Mouse (Mus musculus) duodenum, adult 2 months (tissue): ENCODE measurements around the gene Agrn. TPM values are rescaled to one million over a fixed set of nuclear protein-coding genes. Genes with fewer than 3 reads are reported as not detected.

Experiments
- polyA plus RNA-seq: library from polyadenylated mRNA; depleted of rRNA; stranded (reverse); fragments of >200 nt; gene quantifications from 2 replicates; pipeline ENCODE4 v1.2.3, GENCODE M21; 2012; ENCODE audit warnings: low replicate concordance; rRNA removed

Gene Agrn
- polyA plus RNA-seq, result 68.8 and 73.3 TPM in 2 replicates

DNA sequence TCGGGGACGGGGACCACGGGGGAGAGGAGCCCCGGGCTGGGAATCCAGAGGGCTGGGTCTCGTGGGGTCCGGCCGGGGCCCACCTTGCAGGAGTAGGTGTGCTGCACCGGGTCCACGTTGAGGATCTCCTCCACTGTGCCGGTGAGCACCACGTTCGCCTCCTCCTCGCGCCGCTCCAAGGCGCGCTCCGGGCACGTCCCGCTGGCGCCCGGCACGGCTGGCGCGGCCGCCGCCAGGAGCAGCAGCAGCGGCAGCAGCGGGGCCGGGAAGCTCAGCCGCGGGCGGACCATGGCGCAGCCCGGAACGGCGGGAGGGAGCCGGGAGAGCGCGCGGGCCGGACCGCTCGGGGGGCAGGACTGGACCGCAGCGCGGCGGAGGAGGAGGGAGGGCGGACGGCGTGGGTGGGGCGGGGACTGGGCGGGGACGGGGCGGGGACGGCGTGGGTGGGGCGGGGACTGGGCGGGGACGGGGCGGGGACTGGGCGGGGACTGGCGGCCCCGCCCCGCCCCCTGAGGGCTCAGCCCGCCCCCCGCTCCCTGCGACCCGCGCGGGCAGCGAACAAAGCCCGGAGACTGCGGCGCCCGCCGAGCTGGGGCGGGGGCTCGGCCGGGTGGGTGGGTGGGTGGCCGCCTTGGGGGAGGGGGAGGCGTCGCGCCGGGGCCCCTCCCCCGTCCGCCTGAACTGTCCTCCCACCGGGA is at the start of gene Agrn:
Agrn (minus strand) TSS at position 358 of the 698 bp plus-strand sequence.

DNA sequence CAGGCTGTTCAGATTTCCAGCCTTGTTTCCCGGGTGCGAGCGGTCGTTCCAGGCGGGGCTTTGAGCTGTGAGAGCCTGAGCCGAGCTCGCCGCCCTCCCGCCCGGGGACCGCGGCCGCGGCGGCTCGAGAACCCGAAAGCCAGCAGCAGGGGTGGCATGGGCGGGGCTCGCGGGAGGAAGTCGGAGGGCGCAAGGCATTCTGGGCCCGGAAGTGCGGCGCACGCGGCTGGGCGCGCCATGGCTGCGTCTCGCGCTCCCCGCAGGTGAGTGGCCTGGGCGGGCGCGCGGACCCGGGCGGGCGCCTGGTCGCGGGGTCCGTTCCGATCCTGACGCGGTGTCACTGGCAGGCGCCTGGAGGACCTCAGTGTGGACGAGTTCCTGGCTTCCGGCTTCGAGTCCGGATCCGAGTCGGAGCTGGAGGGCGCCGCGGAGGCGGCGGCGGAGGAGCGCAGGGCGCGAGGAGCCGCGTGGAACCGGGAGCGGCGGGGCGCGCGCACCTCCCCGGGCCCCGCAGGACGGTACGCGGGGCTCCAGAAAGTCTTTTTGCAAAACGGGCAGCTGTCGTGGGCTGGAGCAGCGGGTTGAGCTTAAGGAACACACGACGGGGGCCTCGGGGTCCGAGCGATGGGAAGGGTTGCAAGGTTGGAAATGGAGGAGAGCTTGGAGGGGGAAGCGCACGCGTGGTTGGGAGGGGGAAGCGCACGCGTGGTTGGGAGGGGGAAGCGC is 38.7 kb upstream of the Agrn start, which contains the start of gene Noc2l:
Noc2l (plus strand) TSS at position 203 of the 726 bp plus-strand sequence.

DNA sequence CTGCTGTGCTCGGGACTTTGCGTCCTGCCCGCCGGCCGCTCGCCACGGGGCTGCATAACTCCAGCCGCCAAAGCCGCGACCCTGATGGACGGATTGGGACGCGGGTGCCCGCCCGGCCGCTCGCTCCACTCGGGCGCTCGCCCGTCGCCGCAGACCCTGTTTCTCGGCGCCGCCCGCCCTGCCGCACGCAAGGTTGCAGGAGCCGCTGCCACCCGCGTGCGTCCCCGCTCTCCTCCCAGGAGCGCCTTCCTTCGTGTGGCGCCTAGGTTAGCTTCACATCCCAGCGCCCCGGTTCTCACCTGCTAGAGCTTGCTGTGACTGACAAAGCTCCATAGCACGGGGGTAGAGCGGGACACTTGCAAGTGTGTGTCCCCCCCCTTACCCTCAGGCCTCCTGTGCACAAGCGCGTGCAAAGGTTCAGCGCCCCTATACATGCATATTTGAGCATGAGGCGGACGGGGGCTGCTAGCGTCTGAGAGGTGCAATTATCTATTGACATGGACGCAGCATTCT is 37.5 kb upstream of the Agrn start, which contains the start of gene Plekhn1:
Plekhn1 (minus strand) TSS at position 157 of the 513 bp plus-strand sequence.

DNA sequence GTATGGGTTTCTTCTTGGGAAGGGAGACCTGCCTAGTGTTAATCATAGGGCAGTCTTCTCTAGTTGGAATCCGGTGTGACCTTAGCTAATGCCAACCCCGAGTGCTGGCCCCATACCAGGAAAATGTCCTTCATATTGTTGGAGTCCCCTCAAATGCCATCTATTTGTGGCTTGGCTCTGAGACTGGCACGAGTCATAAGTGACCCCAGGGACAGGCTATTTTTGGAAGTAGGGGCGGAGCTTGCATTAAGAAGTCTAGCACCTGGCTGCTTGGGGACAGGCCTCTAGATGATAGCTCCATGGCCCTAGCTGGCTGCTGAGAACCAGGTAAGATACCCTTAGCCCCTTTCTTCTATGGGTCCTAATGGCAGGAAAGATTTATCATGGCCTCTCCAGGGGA is 18.4 kb upstream of the Agrn start, which contains the start of gene Perm1:
Perm1 (plus strand) TSS at position 220 of the 400 bp plus-strand sequence.

DNA sequence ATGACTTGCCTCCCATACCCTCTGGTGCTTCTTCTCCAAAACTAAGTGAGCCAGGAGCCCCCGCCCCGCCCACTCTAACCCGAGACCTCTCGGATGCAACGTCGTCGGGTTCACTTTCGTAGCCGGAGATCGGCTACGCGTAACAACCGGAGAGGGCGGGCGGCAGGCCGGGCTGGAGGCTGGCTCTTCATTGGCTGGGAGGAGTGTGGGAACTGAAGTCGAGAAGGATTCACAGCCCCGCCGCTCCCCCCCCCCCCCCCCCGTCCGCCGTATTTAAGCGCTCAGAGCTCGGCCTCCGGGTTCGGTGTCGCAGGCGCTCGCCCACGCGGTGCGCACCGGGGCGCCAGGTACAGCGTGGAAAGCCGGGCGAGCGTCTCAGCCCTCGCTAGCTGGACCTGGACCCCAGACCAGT is 5.7 kb upstream of the Agrn start, which contains the start of gene AW011738:
AW011738 (plus strand) TSS at position 304 of the 412 bp plus-strand sequence.

DNA sequence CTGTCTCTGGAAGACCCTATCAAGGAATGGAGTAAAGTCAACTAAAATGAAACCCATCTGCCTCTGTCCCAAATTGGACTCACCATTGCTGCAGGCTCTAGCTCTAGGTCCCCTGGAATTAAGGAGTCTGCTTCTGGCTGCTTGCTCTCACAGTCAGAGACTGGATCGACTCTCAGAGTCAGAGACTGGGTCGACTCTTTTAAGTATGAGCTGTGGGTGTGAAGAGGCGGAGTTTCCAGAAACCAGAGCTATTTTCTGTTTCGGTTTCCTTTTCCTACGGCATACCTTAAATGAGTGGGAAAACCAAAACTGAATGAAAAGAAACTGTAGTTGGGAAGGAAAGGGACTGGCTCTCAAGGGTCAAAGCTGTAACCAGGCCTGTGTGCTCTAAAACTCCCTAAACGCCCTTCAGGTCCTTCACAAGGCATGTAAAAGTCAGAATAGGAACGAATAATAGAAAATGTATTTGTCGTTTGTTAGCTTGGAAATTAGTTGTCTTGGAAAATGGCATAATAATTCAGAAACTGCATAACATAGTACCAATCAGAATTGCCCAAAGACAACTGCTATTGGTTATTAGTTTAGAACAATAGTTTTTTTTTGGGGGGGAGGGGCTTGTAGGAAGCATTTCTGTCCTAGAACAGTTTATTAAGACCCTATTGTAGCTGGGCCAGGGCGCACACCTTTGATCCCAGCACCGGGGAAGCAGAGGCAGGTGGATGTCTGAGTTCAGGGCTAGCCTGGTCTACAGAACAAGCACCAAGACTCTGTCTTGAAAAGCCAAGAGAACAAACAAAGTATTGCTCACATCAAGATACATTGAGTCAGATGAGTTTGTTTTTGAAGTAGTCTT is 3.6 kb upstream of the Agrn start, which contains the start of gene Isg15:
Isg15 (minus strand) TSS at position 196 of the 853 bp plus-strand sequence.

DNA sequence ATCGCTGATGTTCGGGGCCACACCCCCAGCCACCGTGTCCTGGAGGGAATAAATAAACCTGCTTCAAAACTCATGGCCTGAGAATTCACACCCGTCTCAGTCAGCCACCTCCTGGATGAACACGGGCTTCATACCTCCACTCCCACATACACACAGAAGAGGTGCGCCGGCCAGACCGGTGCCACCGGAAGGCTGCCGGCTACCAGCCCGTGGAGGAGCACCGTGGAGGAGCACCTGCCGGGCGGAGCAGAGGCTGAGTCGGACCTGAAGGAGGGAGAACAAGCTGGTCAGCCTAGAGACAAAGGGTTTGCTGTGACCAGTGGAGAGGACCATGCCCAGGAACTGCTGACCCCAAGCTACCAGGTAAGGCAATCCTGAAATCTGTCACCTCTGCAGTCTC is 66.9 kb downstream of the Agrn start, which contains the start of gene Rnf223:
Rnf223 (plus strand) TSS at position 78 of the 400 bp plus-strand sequence.

Other genes starting within 250 kb of the Agrn start
- 121 and 260 TPM in 2 replicates for gene C1qtnf12, start 235.2 kb downstream of the Agrn start, polyA plus RNA-seq
- gene B3galt6, start 204.8 kb downstream of the Agrn start, polyA plus RNA-seq, result 5.3 and 6.9 TPM in 2 replicates
- 44.0 and 69.6 TPM in 2 replicates for gene Sdf4, start 204.6 kb downstream of the Agrn start, polyA plus RNA-seq
- 3.6 and 6.5 TPM in 2 replicates for gene Tnfrsf4, start 183.6 kb downstream of the Agrn start, polyA plus RNA-seq
- 2.5 and 3.5 TPM in 2 replicates for gene Tnfrsf18, start 171.3 kb downstream of the Agrn start, polyA plus RNA-seq
- gene Ttll10, start 138.1 kb downstream of the Agrn start, polyA plus RNA-seq, result 5.6 and 8.2 TPM in 2 replicates
- 8.9 and 11.4 TPM in 2 replicates for gene 9430015G10Rik, start 87.5 kb downstream of the Agrn start, polyA plus RNA-seq
- 0.29 and 0.46 TPM in 2 replicates for gene Rnf223, start 67.0 kb downstream of the Agrn start, polyA plus RNA-seq
- 7.9 and 66.7 TPM in 2 replicates for gene Isg15, start 3.3 kb upstream of the Agrn start, polyA plus RNA-seq
- gene AW011738, start 5.8 kb upstream of the Agrn start, polyA plus RNA-seq, result 0.83 and 1.7 TPM in 2 replicates
- gene Perm1, start 18.4 kb upstream of the Agrn start, polyA plus RNA-seq, result 0.06 and 0.07 TPM in 2 replicates
- 34.8 and 35.6 TPM in 2 replicates for gene Plekhn1, start 37.4 kb upstream of the Agrn start, polyA plus RNA-seq
- 32.3 and 40.0 TPM in 2 replicates for gene Noc2l, start 38.5 kb upstream of the Agrn start, polyA plus RNA-seq
- gene Samd11, start 58.2 kb upstream of the Agrn start, polyA plus RNA-seq, result 0.28 and 1.1 TPM in 2 replicates
- gene Vmn2r-ps159, start 133.6 kb upstream of the Agrn start, polyA plus RNA-seq, result not detected in 2 replicates